Mouse (Mus musculus) ES-Bruce4 (cell line): Measurements from ENCODE around the gene Cacna1d.

Experiments
- CTCF ChIP-seq: IDR thresholded peaks from one replicate; pipeline ENCODE4 v1.8.1; 2011; ENCODE audit warnings: low read depth, low read length
- EP300 ChIP-seq: IDR thresholded peaks from 2 replicates; pipeline ENCODE4 v1.6.1; 2011; ENCODE audit warnings: low read depth, low read length; ENCODE audit not compliant: insufficient read depth
- POLR2A ChIP-seq: IDR thresholded peaks from one replicate; pipeline ENCODE4 v1.8.1; 2011; ENCODE audit warnings: low read length; ENCODE audit not compliant: insufficient read depth

GRCm38 (mm10) chr14:30045239-30045638, 446.0 kb downstream of the Cacna1d start:
- no peak for TF ChIP-seq EP300
- no peak for TF ChIP-seq CTCF
- no peak for TF ChIP-seq POLR2A
